In genomic region chr13:112458435-112459018, GRCm38 (mm10) we compare ENCODE assay signal across 26 mouse cellular contexts.
"Had no signal": no experiment of that assay in that cellular context is flagged by ENCODE, and none has a peak within 500 bp of the region (broad histone marks: within the 10 kb centered on the region; RNA-seq: fewer than 3 reads in every experiment).

No protein-coding gene starts in this region.

- H3K27ac ChIP-seq: gastrocnemius, adult 2 months; heart, adult 2 months; heart, embryonic 10.5 days; hindbrain, embryonic 10.5 days; hindbrain, embryonic 12.5 days; hindbrain, embryonic 14.5 days; kidney, postnatal 0 days; limb, embryonic 13.5 days; limb, embryonic 15.5 days; liver, embryonic 12.5 days; liver, embryonic 14.5 days had no signal

- H3K4me3 ChIP-seq: gastrocnemius, adult 2 months; heart, adult 2 months; heart, embryonic 10.5 days; heart, embryonic 12.5 days; hindbrain, embryonic 10.5 days; hindbrain, embryonic 12.5 days; kidney, embryonic 15.5 days; limb, embryonic 13.5 days; limb, embryonic 15.5 days; liver, embryonic 12.5 days had no signal

- H3K4me2 ChIP-seq: heart, embryonic 12.5 days; hindbrain, embryonic 12.5 days; hindbrain, embryonic 14.5 days; kidney, embryonic 15.5 days; limb, embryonic 13.5 days; limb, embryonic 15.5 days; liver, embryonic 12.5 days had no signal

- H3K27me3 ChIP-seq: heart, embryonic 12.5 days; hindbrain, embryonic 12.5 days; kidney, embryonic 15.5 days; limb, embryonic 13.5 days; limb, embryonic 15.5 days had no signal

- DNase-seq: gastrocnemius, adult 2 months; gastrocnemius, postnatal 10 days; gastrocnemius, postnatal 25 days; heart, adult 2 months; heart, postnatal 10 days; kidney, adult 11 months; kidney, adult 2 months; kidney, adult 9 months; kidney, postnatal 14 days; kidney, postnatal 36 days; layer of hippocampus, adult 9-11 months; layer of hippocampus, postnatal 36 days; left cerebral cortex, postnatal 4 days had no signal

- ATAC-seq: hindbrain, embryonic 16.5 days; intestine, embryonic 16.5 days; liver, embryonic 12.5 days had no signal

- H3K9me3 ChIP-seq: heart, embryonic 10.5 days; heart, embryonic 12.5 days; hindbrain, embryonic 10.5 days; hindbrain, embryonic 12.5 days; kidney, embryonic 15.5 days; limb, embryonic 13.5 days; limb, embryonic 15.5 days; liver, embryonic 12.5 days had no signal

- H3K36me3 ChIP-seq: heart, embryonic 10.5 days; heart, embryonic 12.5 days; hindbrain, embryonic 10.5 days; hindbrain, embryonic 12.5 days; kidney, embryonic 15.5 days; limb, embryonic 13.5 days; limb, embryonic 15.5 days; liver, embryonic 12.5 days had no signal

- H3K9ac ChIP-seq: heart, embryonic 12.5 days; hindbrain, embryonic 12.5 days; hindbrain, embryonic 14.5 days; kidney, embryonic 15.5 days; limb, embryonic 13.5 days; limb, embryonic 15.5 days; liver, embryonic 12.5 days; liver, embryonic 14.5 days had no signal
